Mouse (Mus musculus): ENCODE measurements around the gene Olfr502. TPM values are rescaled to one million over a fixed set of nuclear protein-coding genes. Genes with fewer than 3 reads are reported as not detected.
"Not testable (repeated sequence)": the region's sequence is repeated elsewhere in the genome, so short reads cannot be mapped to it uniquely, and the experiment has no call there.

The Olfr502 gene
- total RNA-seq (2017): not detected in 2 replicates

GRCm38 (mm10) chr7:108524965-108525364 lies at the start of gene Olfr502:
Gene Olfr502, minus strand, starts transcription at chr7:108525065.
- ATAC-seq (replicated peaks; ENCODE audit: low read depth, poor library complexity, severe bottlenecking): no peak

- no peak for ATAC-seq (replicated peaks; ENCODE audit: low read depth, poor library complexity, severe bottlenecking)
Measured at GRCm38 (mm10) chr7:108565693-108566092, 40.8 kb upstream of the Olfr502 start, which contains the start of gene Olfr504. Gene Olfr504, minus strand, starts transcription at chr7:108565793.

GRCm38 (mm10) chr7:108544227-108544626 lies 19.4 kb upstream of the Olfr502 start, which contains the start of gene Olfr503:
Gene Olfr503, plus strand, starts transcription at chr7:108544527.
- not testable (repeated sequence) for ATAC-seq (replicated peaks; ENCODE audit: low read depth, poor library complexity, severe bottlenecking)

GRCm38 (mm10) chr7:108542416-108542815 lies 17.6 kb upstream of the Olfr502 start:
- no peak for ATAC-seq (replicated peaks; ENCODE audit: low read depth, poor library complexity, severe bottlenecking)

Other genes with a start within 250 kb of the Olfr502 start
- gene Olfr490, start 236.1 kb downstream of the Olfr502 start, total RNA-seq (2017): not detected in 2 replicates
- gene Olfr491, start 211.6 kb downstream of the Olfr502 start, total RNA-seq (2017): not detected in 2 replicates
- not detected in 2 replicates for gene Olfr492, start 201.4 kb downstream of the Olfr502 start, total RNA-seq (2017)
- not detected in 2 replicates for gene Olfr493, start 178.1 kb downstream of the Olfr502 start, total RNA-seq (2017)
- not detected in 2 replicates for gene Olfr494, start 159.7 kb downstream of the Olfr502 start, total RNA-seq (2017)
- not detected in 2 replicates for gene Olfr495, start 131.9 kb downstream of the Olfr502 start, total RNA-seq (2017)
- not detected in 2 replicates for gene Olfr497, start 104.6 kb downstream of the Olfr502 start, total RNA-seq (2017)
- not detected in 2 replicates for gene Olfr498, start 59.7 kb downstream of the Olfr502 start, total RNA-seq (2017)
- gene Olfr503, start 19.5 kb upstream of the Olfr502 start, total RNA-seq (2017): not detected in 2 replicates
- not detected in 2 replicates for gene Olfr504, start 40.7 kb upstream of the Olfr502 start, total RNA-seq (2017)
- not detected in 2 replicates for gene Olfr506, start 85.7 kb upstream of the Olfr502 start, total RNA-seq (2017)
- not detected in 2 replicates for gene Olfr507, start 96.7 kb upstream of the Olfr502 start, total RNA-seq (2017)
- gene Olfr508, start 104.9 kb upstream of the Olfr502 start, total RNA-seq (2017): not detected in 2 replicates
- not detected in 2 replicates for gene Olfr509, start 126.8 kb upstream of the Olfr502 start, total RNA-seq (2017)
- not detected in 2 replicates for gene Olfr510, start 141.4 kb upstream of the Olfr502 start, total RNA-seq (2017)
- not detected in 2 replicates for gene Olfr512, start 188.3 kb upstream of the Olfr502 start, total RNA-seq (2017)
- not detected in 2 replicates for gene Olfr513, start 225.9 kb upstream of the Olfr502 start, total RNA-seq (2017)